Mouse (Mus musculus) layer of hippocampus, adult 2 months (tissue): ENCODE measurements around the gene D1Ertd622e. TPM values are rescaled to one million over a fixed set of nuclear protein-coding genes. Genes with fewer than 3 reads are reported as not detected.

Experiments used
- DNase-seq, 2 experiments: peaks; one replicate each; pipeline ENCODE4 v3.0.0; 2022; ENCODE audit warnings: low spot score in 2 of 2
- H3K27ac ChIP-seq: fragments of 200-600 bp; 2 replicates; pipeline ENCODE4 v1.8.1; 2022
- H3K4me3 ChIP-seq: fragments of 200-600 bp; 2 replicates; pipeline ENCODE4 v1.8.1; 2022; ENCODE audit warnings: mild to moderate bottlenecking
- CTCF ChIP-seq: fragments of 200-600 bp; conservative IDR thresholded peaks from 2 replicates; pipeline ENCODE4 v1.8.1; 2022; ENCODE audit warnings: antibody characterized with exemption, mild to moderate bottlenecking, moderate library complexity
- long read RNA-seq, 2 experiments: library from polyadenylated mRNA; stranded (forward); transcript quantifications; one replicate each; pipeline ENCODE4 v2.0.0; 2021; ENCODE audit warnings: borderline mapping rate in 2 of 2
- total RNA-seq, 2 experiments: library from RNA; stranded (reverse); gene quantifications; 2 replicates each; pipeline ENCODE4 v1.2.3; 2021

The D1Ertd622e gene
- 10 to 100 TPM; 42.1 to 42.8 TPM for total RNA-seq
- long read RNA-seq, experiment 1, full-length matches to known transcripts: 18 of 20 reads
- long read RNA-seq, experiment 1, partial matches to known transcripts: 0 of 20 reads
- long read RNA-seq, experiment 1, other reads (novel, unspliced or antisense): 2 of 20 reads
- long read RNA-seq, experiment 2, full-length matches to known transcripts: 41 of 48 reads
- long read RNA-seq, experiment 2, partial matches to known transcripts: 0 of 48 reads
- long read RNA-seq, experiment 2, other reads (novel, unspliced or antisense): 7 of 48 reads

GRCm38 (mm10) chr1:97661406-97662241, at the start of gene D1Ertd622e:
D1Ertd622e (minus strand) TSS chr1:97662074.
- peak within 1 kb of the TSS; percentile 83 for H3K4me3 ChIP-seq
- no peak for TF ChIP-seq CTCF
- peak; percentile 74 to 75 for DNase-seq
- H3K27ac ChIP-seq: peak within 1 kb of the TSS; percentile 97

GRCm38 (mm10) chr1:97710520-97710919, 48.6 kb upstream of the D1Ertd622e start:
- Histone ChIP-seq H3K27ac (no peak overlapping the region), H3K4me3 (no peak overlapping the region)
- no peak for TF ChIP-seq CTCF
- DNase-seq: no peak

- DNase-seq: no peak
- H3K27ac ChIP-seq: no peak overlapping the region
- no peak for TF ChIP-seq CTCF
- no peak overlapping the region for H3K4me3 ChIP-seq
Measured at GRCm38 (mm10) chr1:97705389-97705788, 43.5 kb upstream of the D1Ertd622e start.

- Histone ChIP-seq H3K27ac (no peak overlapping the region), H3K4me3 (no peak overlapping the region)
- DNase-seq: no peak
- TF ChIP-seq CTCF: no peak
Measured at GRCm38 (mm10) chr1:97704646-97705045, 42.8 kb upstream of the D1Ertd622e start.

- Histone ChIP-seq H3K4me3 (no peak overlapping the region), H3K27ac (no peak overlapping the region)
- DNase-seq: no peak
- TF ChIP-seq CTCF: no peak
Measured at GRCm38 (mm10) chr1:97698956-97699570, 37.2 kb upstream of the D1Ertd622e start.

GRCm38 (mm10) chr1:97697273-97697672, 35.4 kb upstream of the D1Ertd622e start:
- no peak for TF ChIP-seq CTCF
- H3K4me3 ChIP-seq: no peak overlapping the region
- no peak overlapping the region for H3K27ac ChIP-seq
- DNase-seq: no peak

GRCm38 (mm10) chr1:97693825-97694224, 32.0 kb upstream of the D1Ertd622e start:
- DNase-seq: no peak
- no peak overlapping the region for H3K27ac ChIP-seq
- TF ChIP-seq CTCF: no peak
- no peak overlapping the region for H3K4me3 ChIP-seq

- peak; percentile 12 to 55 for DNase-seq
- TF ChIP-seq CTCF: peak; percentile 93
- H3K27ac ChIP-seq: no peak overlapping the region
Measured at GRCm38 (mm10) chr1:97688756-97689155, 26.9 kb upstream of the D1Ertd622e start.

GRCm38 (mm10) chr1:97676526-97677177, 14.8 kb upstream of the D1Ertd622e start:
- Histone ChIP-seq H3K4me3 (no peak overlapping the region), H3K27ac (no peak overlapping the region)
- TF ChIP-seq CTCF: no peak; the same call in 1 of the 2 replicates

More at GRCm38 (mm10) chr1:97688756-97689155, 26.9 kb upstream of the D1Ertd622e start:
- no peak overlapping the region for H3K4me3 ChIP-seq

GRCm38 (mm10) chr1:97676115-97676514, 14.2 kb upstream of the D1Ertd622e start:
- TF ChIP-seq CTCF: no peak
- H3K27ac ChIP-seq: no peak overlapping the region
- H3K4me3 ChIP-seq: no peak overlapping the region
- no peak for DNase-seq

More at GRCm38 (mm10) chr1:97676526-97677177, 14.8 kb upstream of the D1Ertd622e start:
- DNase-seq: no peak

- TF ChIP-seq CTCF: no peak
Measured at GRCm38 (mm10) chr1:97672849-97673248, 11.0 kb upstream of the D1Ertd622e start.

GRCm38 (mm10) chr1:97667288-97667687, 5.4 kb upstream of the D1Ertd622e start:
- H3K4me3 ChIP-seq: no peak overlapping the region
- no peak for DNase-seq
- no peak overlapping the region for H3K27ac ChIP-seq

More at GRCm38 (mm10) chr1:97672849-97673248, 11.0 kb upstream of the D1Ertd622e start:
- no peak for DNase-seq
- Histone ChIP-seq H3K4me3 (no peak overlapping the region), H3K27ac (no peak overlapping the region)

GRCm38 (mm10) chr1:97662324-97662723, 450 bp upstream of the D1Ertd622e start:
- no peak for TF ChIP-seq CTCF
- no peak for DNase-seq
- peak overlapping the region; percentile 97 for H3K27ac ChIP-seq
- peak overlapping the region; percentile 83 for H3K4me3 ChIP-seq

More at GRCm38 (mm10) chr1:97667288-97667687, 5.4 kb upstream of the D1Ertd622e start:
- no peak for TF ChIP-seq CTCF
